Mouse (Mus musculus): ENCODE measurements around the gene Cfap161.

DNA sequence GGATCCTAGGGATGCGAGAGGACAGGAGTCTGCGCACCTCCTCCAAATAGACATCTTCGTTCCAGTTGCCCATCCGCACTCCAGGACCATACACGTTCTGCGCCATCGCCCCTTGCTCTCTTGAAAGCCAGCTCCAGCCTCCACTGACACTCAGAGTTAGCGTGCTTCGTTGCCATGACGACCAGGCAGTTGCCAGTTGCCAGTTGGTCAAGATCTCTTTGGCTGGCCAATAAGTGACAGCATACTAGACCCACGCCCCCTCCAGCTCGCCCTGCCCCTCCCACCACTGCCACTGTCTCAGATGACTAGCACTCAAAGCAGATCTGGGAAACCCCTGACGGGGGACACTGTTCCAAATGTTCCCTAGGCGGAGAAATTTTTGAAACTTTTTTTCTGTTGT lies at the start of gene Cfap161:
- TF ChIP-seq ZC3H11A (IDR thresholded peaks at IDR 0.05; ENCODE audit: borderline replicate concordance, low read depth, low read length) (no peak), MAFK (IDR thresholded peaks at IDR 0.05; ENCODE audit: insufficient read depth, low read depth, low read length) (no peak)
